Mouse (Mus musculus) mouse trophoblast stem cell (cell line): ENCODE measurements around the gene Upk1b.

Source experiments
- in situ Hi-C, 2 experiments: fragments of 300-500 bp; cut with MseI, MboI; formaldehyde crosslinking; loops; 2 replicates in 1 of 2; 3 replicates in 1 of 2; pipeline ENCODE4 v1.15.1; 2025

Gene Upk1b

DNA sequence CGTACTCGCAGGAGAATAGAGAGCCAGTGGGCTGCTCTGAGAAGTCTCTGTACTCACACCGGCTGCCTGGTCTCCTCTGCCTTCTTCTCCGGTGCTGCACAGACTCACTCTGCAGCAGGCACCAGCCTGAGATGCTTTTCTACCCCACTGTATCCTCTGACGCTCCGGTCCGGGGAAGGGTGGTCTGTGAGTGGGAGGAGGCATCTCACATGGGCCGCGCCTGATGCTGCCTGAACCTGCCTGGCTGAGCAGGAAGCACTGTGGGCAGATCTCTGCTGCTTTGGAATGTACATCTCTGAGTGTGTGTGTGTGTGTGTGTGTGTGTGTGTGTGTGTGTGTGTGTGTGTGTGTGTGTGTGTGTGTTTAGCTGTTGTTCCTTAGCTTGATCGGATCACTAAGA lies at the start of gene Upk1b:
Gene Upk1b (minus strand): TSS at position 238 of the 400 bp plus-strand sequence.
- in situ Hi-C loops: loop anchor here in 1 of 2 experiments (10.0 kb wide), 1 partner anchor 165 kb away; no protein-coding TSS in a partner anchor

DNA sequence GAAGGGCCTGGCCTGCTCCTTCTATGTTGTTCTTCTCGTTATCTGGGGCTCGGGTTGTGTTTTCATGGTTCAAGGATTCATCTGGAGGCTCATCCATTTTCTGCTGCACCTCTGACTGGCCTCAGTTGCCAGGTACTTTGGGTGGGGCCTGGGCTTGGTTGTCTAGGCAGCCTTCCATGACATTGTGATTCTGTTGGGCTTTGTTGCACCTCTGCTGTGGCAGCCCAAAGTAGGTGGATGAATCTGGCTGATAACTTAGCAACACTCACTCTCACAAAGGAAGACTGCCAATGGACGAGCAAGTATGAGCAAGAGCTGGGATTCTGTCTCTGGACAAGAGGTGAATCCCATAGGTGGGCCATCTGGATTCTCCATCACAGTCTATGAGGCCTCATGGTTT lies 28.5 kb upstream of the Upk1b start, which contains the start of gene 4930435E12Rik:
Gene 4930435E12Rik (minus strand): TSS at position 101 of the 400 bp plus-strand sequence.
- in situ Hi-C loops: no loop called here

GRCm38 (mm10) chr16:38812521-38812920 lies 12.4 kb upstream of the Upk1b start:
- in situ Hi-C loops: loop anchor here in 1 of 2 experiments (5.0 kb wide), 1 partner anchor 180 kb away; no protein-coding TSS in a partner anchor

DNA sequence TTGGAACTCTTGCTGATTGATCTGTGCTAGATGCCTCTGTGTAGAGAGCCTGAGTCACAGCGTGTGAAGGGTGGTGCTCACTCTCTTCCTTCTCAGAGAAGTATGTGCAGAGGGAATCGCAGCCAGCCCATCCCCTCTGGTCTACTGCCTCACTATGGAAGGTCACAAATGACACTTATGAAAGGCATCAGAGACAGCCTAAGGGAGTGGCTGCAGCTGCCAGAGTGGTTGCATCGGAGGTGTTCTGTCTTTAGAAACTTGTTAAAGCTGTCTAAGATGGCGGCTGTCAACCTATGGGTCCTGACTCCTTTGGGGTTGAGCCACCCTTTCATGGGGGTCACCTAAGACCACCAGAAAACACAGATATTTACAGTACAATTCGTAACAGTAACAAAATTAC lies 10.1 kb upstream of the Upk1b start:
- in situ Hi-C loops: loop anchor here in 1 of 2 experiments (5.0 kb wide), 1 partner anchor 178 kb away; no protein-coding TSS in a partner anchor

DNA sequence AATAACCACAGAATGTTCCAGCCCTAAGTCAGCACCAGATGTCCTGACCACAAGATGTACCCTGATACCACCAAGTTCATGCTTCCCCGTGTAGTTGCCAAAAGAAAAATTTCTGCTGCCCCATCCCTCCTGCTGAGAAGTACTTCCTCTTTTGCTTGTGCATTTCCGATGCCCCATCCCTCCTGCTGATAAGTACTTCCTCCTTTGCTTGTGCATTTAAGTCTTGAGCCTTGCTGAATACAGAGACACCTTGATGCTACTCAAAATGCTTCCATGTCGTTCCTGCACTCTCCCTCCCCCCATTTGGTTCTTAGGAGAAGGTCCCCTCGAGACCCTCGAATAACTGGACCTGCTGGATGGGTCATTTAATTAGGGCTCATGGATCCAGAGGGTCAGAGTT lies 7.7 kb upstream of the Upk1b start:
- in situ Hi-C loops: loop anchor here in 1 of 2 experiments (10.0 kb wide), 1 partner anchor 173 kb away; no protein-coding TSS in a partner anchor

DNA sequence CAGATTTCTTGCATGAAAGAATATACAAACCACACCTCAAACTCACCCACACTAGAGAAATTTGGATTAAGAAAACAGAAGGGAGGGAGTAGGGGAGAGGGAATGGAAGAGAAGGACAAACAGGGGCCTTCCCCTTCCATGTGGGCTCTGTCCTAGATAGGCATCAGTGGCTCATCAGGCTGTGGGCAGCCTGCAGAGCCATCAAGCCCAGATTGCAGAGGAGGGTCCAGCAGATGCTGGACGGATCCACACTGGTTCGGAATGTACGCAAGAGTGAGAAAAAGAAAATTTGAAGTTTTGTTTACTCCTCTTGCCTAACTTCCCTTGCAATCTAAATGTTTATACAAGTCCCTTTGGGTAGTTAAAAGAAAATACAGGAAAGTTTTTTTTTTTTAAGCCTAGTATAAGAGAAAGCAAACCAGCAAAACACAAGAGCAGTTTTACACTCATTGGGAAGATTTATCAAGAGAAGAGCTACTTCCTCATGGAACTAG lies 1.1 kb downstream of the Upk1b start:
- in situ Hi-C loops: no loop called here

DNA sequence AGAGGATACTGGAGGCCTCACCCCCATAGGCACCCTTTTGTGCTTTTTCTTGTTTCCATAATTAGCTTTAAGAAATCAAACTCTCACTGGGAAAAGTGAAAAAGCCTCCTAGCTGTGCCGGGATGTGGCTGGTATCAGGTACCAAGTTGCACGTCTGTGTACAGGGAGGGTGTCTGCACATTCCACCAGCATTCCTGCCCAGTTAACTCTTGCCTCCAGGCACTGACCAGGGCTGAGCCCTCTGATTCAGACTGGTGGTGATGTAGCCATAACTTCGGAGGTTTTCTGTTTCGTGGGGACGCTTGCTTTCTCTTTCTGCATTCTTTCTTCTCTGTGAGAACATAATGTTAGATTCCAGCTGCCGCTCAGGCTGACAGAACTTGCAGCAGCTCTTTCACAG lies 7.0 kb downstream of the Upk1b start:
- in situ Hi-C loops: no loop called here

DNA sequence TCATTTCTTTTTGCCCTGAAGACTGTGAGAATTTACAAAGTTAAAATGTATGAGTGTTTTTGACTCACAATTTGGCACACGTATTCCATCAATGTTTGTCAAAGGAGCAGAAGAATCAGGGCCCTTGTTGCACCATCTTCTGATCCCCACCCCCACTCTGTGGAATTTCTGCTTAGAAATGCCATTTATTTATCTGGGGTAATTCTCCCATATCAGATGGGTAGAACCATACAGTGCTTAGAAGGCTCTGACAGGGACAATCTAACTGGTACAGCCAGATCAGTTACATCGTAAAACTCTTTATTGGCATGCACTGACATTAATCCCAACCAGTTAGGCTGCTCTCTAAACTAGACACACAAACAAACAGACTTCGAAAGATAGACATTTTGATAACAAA lies 10.2 kb downstream of the Upk1b start:
- in situ Hi-C loops: no loop called here

- in situ Hi-C loops: no loop called here
Measured at GRCm38 (mm10) chr16:38789016-38789415, 11.1 kb downstream of the Upk1b start.

GRCm38 (mm10) chr16:38785301-38785700 lies 14.8 kb downstream of the Upk1b start:
- in situ Hi-C loops: no loop called here

DNA sequence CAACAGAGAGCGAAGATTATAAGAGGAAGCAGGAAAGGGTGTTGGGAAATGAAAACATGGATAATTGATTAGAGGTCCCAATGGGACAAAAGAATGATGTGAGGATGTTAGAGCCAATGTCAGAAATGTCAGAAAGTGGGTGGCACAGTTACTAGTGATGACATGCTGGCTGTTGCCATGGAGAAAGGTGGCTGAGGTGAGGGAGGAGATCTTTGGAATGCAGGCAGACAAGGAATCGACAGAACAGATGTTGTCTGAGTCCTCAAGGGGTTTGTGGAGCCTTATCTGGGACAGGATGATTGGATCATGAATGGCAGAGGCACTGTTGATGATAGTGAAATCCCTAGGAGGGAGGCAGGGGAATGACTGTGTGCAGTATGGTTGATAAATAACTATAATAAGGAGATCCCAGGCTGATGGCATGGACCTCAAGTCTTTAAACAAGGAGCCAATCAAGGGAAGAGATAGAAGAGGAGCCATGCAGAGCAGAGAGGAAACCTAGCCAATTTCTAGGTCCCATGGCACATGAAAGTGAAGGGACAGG lies 17.5 kb downstream of the Upk1b start:
- in situ Hi-C loops: no loop called here

GRCm38 (mm10) chr16:38781946-38782345 lies 18.2 kb downstream of the Upk1b start:
- in situ Hi-C loops: no loop called here

- in situ Hi-C loops: no loop called here
Measured at GRCm38 (mm10) chr16:38780960-38781572, 19.1 kb downstream of the Upk1b start.

DNA sequence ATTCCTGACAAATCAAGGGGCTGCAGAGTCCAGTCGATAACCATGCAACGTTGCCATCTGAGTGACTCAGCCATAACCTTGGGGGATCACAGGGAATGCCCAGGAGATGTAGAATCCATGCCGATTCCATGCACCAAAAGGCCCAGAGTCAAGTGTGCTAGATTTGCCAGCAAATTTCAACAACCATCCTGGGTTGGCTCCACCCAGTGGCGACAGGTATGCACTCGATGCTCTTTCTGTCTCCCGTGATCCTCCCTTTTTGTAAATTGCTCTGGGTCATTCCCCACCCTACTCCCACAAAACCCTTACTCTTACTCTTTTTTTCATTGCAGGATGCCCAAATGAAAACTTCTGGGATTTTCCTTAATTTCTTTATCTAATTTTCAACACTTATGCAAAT lies 23.8 kb downstream of the Upk1b start:
- in situ Hi-C loops: no loop called here

DNA sequence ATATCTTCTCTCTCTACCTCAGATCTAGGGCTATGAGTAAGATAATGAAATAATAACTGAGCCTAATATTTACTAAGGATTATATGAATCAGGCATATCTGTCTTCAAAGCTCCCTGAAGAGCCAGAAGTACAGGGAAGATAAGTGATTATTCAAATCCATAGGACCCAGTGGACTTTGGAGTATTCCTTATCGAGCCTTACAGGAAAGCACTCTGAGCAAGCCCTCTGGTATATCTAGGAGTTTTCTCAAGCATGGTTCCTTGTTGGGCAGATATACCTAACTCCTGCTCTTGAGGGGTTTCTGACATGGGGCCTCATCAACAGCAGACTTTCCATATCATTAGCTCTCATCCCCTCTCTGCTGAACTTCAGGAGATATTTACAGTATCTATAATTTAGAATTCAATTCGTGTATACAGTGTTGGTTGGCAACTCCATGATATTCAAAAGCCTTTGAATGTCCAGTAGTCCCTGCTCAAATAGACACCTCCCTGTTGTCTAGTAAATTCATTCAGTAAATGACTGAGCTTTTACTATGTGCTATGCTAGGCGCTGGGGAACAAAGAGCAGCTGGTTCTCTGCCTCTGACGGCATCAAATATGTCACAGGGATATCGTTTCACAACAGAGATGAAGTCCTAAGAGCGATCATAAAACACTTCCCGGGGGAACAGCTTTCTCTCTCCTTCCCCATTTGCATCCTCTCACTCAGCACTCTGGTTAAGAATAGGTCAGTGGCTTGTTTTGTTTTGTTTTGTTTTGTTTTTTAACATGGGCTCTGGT lies 25.0 kb downstream of the Upk1b start:
- in situ Hi-C loops: no loop called here

- in situ Hi-C loops: no loop called here
Measured at GRCm38 (mm10) chr16:38772906-38773496, 27.1 kb downstream of the Upk1b start.

DNA sequence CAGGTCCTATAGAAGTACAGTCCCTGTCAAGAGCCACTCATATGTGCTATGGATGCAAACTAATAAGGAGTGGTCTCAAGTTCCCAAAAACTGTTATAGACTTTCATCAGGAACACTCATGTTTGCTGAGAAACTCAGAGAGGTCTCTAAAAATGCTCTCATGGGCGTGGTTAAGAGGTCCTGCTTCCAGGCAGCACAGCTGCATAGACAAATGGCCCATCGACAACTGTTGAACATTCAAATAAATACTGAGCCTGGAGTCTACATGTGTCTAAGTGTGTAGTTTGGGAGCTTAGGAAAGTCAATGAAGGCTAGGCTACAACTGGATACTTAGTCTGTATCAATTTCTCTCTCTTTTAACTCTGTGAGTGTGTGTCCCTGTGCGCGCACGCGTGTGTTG lies 29.0 kb downstream of the Upk1b start:
- in situ Hi-C loops: no loop called here

DNA sequence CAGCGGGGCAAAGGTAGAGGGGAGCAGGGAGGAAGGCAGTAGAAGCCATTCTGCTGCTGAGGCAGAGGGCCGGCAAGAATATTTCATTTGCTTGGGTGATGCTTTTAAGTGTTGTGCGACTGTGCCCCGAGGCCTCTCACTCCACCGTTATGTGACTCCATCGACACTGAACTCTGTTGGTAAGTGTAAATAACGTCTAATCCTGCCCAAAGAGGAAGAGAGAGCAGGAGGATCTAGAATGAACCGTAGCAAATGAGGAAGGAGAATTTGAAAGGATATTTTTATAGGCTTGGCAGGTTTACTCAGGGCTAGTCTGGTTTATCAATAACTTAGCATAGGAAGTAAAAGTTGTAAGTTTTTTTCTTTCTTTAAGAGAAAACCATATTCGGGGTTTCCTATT lies 30.6 kb downstream of the Upk1b start:
- in situ Hi-C loops: no loop called here

- in situ Hi-C loops: no loop called here
Measured at GRCm38 (mm10) chr16:38768386-38768785, 31.7 kb downstream of the Upk1b start.

DNA sequence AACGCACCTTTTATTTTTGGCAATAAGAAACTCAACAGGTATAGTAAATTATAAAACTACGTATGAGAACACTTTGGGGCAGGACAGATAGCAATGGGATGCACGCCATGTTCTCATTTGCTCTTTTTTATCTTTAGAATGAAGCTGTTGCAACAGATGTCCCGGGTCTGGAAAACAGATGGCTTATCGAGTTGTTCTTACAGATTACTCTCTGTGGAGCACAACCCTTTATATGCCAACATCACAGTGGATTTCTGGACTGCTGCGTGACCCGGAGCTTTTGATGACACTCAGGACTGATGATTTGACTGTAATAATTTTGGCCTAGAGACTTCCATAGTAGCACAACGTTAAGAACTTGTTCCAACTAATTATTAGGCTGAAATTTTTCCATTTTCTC lies 32.4 kb downstream of the Upk1b start:
- in situ Hi-C loops: no loop called here

GRCm38 (mm10) chr16:38766671-38767070 lies 33.5 kb downstream of the Upk1b start:
- in situ Hi-C loops: no loop called here

GRCm38 (mm10) chr16:38763508-38763907 lies 36.6 kb downstream of the Upk1b start:
- in situ Hi-C loops: no loop called here
